Mouse (Mus musculus) B cell, adult 2 months (primary cell): ENCODE results near the gene Stk40.
"Not testable (repeated sequence)": the region's sequence is repeated elsewhere in the genome, so short reads cannot be mapped to it uniquely, and the experiment has no call there.

ENCODE experiments used
- DNase-seq, 2 experiments: peaks; one replicate each; pipeline ENCODE4 v3.0.0; 2022

The Stk40 gene

DNA sequence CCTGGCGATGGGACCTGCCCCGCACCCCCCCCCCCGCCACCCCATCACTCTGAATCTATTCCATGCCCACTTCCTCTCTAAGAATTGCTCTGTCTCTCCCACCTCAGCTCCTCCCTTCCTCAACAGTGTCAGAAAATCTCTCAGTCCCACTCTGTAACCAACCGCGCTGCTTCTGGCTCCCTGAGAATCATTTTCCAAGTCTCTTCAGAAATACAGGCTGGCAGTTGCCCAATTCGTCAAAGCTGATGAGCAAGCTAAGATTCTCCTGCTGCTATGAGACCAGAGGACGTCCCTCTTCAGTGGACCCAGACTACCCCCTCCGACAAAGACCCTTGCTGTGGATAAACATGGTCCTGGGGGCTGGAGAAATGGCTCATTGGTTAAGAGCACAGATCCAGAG is 55.7 kb downstream of the Stk40 start:
- no peak for DNase-seq

GRCm38 (mm10) chr4:126160981-126161380 is 57.2 kb downstream of the Stk40 start:
- no peak for DNase-seq

- no peak for DNase-seq
These were observed 57.7 kb downstream of the Stk40 start for GRCm38 (mm10) chr4:126161456-126161855.

GRCm38 (mm10) chr4:126161986-126162385 is 58.2 kb downstream of the Stk40 start:
- no peak for DNase-seq

DNA sequence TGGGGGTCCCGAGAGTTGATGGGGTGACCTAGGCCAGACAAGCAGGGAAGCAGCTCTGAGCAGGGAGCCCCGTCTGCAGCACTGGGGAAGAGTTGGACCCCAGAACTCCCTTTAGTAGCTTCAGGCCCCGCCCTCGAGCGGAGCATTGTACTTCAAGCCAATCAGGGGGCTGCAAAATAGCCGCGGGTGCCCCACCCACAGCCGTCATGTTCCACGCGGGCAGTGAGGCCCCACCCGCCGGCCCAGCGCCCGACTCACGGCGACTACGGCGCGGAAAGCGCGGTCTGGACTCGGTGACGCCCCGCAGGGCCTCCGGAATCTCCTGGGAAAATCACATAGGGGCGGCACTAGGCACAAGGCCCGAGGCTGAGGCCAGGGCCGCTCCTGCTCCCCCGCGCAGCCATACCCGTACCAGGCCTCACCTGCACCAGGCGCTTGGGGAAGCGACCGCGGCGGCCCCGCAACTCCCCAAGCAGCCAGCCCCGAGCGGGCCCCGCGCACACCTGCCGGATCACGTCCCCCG is 58.8 kb downstream of the Stk40 start:
- peak; percentile 86 for DNase-seq

DNA sequence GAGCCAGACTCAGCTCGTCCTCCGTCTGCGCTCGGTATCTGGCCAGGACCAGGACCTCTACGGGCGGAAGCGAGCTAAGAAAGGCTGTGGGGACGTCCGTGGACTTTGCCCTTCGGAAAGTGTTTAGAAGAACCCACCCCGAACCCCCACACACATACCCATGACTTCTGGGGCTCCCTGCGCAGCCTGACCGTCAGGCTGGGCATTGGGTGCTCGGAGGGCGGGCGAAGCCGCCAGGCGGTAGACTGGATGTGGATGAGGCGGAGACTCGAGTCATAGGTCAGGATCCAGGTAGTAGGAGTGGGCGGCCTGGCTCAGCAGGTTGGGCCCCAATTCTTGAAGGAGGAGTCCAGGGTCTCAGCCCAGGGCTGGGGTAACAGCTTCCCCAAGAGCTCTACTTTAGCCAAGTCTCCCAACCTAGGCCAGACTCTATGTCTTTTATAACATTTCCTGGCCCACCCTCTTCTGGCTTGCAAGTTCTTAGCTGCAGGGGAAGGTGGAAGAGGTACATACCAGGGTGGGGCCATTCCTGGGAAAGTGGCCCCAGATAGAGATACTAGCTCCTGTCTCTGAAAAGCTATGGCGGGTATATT is 59.4 kb downstream of the Stk40 start, which contains the start of gene Sh3d21:
Gene Sh3d21 (minus strand): TSS at position 425 of the 593 bp plus-strand sequence.
- no peak for DNase-seq

DNA sequence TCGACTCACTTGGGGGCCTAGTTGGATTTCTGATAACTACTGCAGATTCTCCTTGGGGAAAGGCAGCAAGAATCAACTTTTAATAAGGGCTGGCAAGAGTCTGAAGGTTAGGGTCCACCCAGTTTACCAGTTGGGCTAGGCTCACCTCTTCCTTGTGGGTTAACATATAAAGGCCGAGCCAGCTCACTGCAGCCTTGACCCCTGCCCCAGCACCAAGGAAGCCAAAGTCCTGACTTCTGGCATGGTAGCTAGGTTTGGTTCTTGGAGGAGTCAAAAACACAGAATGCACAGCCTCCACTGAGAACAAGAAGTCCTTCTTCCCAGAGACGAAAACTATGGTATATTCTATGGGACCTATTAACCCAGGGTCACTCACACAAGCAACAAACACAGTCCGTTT is 59.9 kb downstream of the Stk40 start:
- no peak for DNase-seq

DNA sequence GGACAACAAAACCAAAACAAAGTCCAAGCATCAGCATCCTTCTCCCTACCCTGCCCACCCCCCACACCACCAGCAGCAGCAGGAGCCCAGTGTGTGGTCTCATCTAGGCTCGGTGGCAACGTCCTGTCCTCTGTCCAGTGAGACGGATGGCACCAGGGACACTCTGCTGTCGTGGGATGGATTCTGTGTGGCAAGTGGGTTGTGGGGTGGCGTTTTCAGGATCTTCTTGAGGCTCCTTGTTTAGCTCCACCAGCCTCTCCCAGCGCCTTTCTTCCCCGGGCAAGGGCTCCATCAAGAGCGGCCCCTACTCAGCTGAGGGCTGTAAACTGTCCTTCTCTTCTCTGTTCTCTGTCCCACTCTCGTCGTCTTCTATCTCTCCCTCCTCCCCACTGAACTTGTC is 61.3 kb downstream of the Stk40 start:
- DNase-seq: not testable (repeated sequence)

DNA sequence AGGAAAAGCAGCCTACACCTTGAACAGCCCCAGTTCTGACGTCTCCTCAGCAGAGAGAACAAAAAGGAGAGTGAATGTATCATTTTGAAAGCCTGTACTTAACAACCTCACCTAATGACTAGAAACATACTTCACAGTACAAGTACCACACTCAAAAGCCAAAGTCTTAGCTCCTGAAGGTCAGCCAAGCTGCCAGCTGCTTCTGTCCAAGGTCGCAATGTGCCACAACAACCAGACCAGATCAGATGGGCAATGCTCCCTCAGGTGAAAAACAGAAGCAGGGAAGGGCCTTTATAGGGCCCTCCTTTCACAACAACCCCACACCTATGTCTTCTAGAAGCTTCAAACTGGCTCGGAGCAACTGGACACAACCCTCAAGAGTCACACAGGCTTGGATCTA is 62.3 kb downstream of the Stk40 start:
- no peak for DNase-seq

GRCm38 (mm10) chr4:126168851-126169250 is 65.1 kb downstream of the Stk40 start:
- no peak for DNase-seq

DNA sequence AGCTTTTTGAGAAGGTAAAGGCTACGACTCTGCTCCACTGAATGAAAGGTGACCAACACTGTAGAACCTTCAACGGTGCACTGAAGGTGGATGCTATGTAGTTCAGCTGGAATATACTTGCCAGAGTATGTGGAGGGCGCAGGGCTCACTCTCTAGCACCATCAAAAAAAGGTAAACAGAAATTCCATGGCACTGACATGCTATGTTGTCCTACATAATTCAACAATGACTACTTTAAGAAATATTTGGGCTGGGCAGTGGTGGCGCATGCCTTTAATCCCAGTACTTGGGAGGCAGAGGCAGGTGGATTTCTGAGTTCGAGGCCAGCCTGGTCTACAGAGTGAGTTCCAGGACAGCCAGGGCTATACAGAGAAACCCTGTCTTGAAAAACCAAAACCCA is 67.0 kb downstream of the Stk40 start:
- DNase-seq: not testable (repeated sequence)

- DNase-seq: no peak
These were observed 70.0 kb downstream of the Stk40 start for GRCm38 (mm10) chr4:126173800-126174199.

DNA sequence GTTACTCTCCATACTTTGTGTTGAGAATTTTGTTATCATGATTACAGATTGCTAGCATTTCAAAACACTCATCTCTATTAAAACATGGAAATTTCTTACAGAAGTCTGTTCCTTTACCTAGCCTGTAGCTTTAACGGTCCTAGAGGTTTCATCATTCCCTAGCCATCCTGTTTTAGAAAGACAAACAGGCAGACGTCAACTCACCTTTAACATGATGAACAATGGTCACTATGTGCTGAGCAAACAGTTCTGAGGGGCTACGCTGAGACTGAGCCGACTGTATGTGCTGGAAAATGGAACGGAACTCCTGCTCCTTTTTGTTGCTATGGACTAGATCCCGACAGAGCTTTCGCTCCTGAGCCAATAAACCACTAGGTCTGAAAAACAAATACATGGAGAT is 72.2 kb downstream of the Stk40 start:
- not testable (repeated sequence) for DNase-seq

- peak; percentile 62 to 64 for DNase-seq
These were observed 77.6 kb downstream of the Stk40 start for GRCm38 (mm10) chr4:126181170-126181957.

DNA sequence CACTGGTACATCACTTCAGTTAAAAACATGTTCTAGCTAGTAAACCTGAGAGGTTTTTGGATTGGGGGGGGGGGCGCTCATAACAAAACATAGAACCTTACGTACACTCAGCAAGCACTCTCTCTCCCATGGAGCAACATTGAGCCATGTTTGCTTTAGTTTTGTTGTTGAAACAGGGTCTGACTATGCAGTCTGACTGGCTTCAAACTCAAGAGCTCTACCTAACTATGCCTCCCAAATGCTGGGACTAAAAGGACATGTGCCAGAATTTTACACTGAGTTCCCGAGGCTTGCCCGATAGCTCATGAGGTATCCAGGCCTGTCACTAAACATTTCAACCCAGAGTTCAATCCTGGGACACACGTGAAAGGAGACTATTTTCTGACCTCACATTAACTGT is 79.3 kb downstream of the Stk40 start:
- DNase-seq: no peak

DNA sequence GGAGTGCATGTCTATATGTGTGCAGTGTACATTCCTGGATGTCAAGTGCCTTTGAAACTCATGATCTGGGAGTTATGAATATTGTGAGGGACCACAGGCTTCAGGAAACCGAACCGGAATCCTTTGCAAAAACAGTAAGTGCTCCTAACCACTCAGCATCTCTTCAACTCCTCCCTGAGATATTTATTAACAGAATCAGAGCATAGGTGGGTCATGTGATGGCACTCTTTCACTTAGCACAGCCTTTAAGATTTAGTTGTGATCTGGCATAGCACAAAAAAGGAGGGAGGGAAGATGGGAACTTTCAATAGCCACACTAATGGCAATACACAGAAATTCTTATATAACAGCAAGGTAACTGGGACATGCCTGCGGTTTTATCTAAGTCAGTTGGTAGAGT is 83.3 kb downstream of the Stk40 start:
- no peak for DNase-seq
